Mouse (Mus musculus): ENCODE measurements at regions not wholly inside any gene's neighbourhood (a gene's known extent, or its start where the extent isn't known, plus 50 kb on each side); places are given as distances from the start of the nearest gene placed in this dataset.

DNA sequence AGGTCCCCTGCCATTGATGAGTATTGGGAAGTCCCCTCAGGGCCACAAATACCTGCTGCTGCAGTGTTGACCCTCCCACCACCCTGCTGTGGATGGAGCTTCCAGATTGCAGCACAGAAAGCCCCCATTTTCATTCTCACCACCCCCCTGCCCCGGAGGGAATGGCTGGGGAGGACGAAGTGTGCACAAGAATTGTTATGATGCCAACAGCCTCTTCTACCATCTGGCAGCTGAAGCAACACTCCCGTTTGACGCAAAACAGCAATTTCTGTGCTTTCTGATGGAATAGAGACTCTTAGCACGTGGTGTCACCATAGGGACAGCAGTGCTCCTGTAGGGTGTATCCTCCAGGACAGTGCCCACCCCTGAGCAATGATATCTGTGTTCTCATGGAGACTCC, 108.5 kb upstream of the Sorcs3 start:
- no peak for TF ChIP-seq CTCF (IDR thresholded peaks at IDR 0.05; ENCODE audit: borderline replicate concordance, insufficient read depth, low read length)
- no peak for TF ChIP-seq POLR2A (IDR thresholded peaks at IDR 0.05; ENCODE audit: low read depth, low read length)
